Mouse (Mus musculus) central nervous system, embryonic 14 days (tissue): ENCODE data around the gene Nfs1. TPM values are rescaled to one million over a fixed set of nuclear protein-coding genes. Genes with fewer than 3 reads are reported as not detected.

Source experiments
- polyA plus RNA-seq: library from polyadenylated mRNA; depleted of rRNA; stranded (reverse); fragments of >200 nt; gene quantifications from 2 replicates; pipeline ENCODE4 v1.2.3, GENCODE M21; 2012; rRNA removed

The Nfs1 gene
- 31.2 and 36.0 TPM in 2 replicates for polyA plus RNA-seq

DNA sequence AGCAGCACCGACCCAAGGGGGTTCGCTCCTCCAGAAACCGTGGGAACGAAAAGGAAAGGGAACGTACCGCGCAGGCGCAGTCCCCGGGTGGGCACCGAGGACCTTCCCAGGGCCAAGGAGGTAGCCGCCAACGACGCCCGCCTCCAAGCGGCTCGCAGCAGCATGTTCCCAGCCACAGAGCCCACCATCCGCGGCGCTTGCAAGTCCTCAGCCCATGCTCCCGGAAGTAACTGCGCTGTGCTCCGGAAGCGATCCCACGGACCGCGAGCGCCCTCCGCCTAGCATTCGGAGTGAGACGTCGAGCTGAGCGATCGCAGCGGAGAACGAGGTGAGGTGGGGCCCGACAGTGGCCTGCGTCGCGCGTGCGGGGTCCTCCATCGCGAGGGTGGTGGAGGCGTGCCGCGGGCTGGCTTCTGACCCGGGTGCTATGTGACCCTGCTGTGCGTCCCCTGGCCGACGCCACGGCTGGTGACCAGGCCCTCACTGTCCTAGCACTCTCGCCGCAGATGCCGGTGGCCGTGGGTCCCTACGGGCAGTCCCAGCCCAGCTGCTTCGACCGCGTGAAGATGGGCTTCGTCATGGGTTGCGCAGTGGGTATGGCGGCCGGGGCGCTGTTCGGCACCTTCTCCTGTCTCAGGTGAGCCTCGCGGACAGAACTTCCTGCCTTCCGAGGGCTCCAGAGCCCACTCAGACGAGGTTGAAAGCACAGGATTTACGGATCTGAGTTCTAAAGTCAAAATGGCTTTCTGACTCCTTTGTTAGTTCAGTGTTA is at the start of gene Nfs1, which contains the start of gene Romo1:
TSS of gene Nfs1 (minus strand) at position 234 of the 772 bp plus-strand sequence.
TSS of gene Romo1 (plus strand) at position 87 of the 772 bp plus-strand sequence.

DNA sequence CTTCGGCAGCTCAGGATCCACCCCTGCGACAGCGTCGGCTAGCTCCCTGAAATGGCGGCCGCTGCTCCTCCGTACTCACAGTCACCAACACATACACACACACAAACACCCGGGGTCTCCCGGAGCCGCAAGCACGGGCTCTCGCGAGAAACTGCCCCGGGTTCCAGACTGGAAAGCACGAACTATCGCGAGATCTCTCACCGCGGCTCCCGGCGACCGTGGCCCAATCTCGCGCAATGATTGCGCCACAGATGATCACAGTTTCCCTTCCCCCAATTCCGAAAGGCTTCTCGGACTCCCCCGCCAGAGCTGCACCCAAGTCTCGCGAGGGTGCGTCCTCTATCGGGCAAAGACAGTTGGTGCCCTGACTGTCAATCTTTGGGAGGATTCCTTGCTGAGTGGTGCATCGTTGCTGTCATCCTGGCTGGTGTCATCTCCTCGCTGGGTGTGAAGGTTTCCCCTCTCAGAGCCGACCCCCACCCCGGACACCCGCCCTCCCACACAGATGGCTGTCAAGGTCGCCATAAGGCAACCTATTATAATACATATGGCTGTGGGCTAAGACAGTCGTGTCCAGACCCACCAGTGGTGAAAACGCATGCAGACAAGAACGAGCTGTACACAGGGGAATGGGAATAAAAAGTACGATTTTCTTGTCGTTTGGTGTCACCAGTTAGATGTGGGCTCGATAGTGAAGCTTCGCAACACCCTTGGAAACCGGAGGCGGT is 36.3 kb upstream of the Nfs1 start, which contains the start of gene Rbm39:
TSS of gene Rbm39 (minus strand) at position 145 of the 728 bp plus-strand sequence.

GRCm38 (mm10) chr2:156126992-156127391 is 17.0 kb downstream of the Nfs1 start, which contains the start of gene Gm28036:
TSS of gene Gm28036 (minus strand) at chr2:156127092.

GRCm38 (mm10) chr2:156111358-156112079 is 32.5 kb downstream of the Nfs1 start, which contains the start of the genes Cpne1 and Rbm12:
TSS of gene Cpne1 (minus strand) at chr2:156111965.
TSS of gene Rbm12 (minus strand) at chr2:156111978.

Other genes starting within 250 kb of the Nfs1 start
- 48.4 and 50.8 TPM in 2 replicates for gene Uqcc1, start 213.9 kb downstream of the Nfs1 start, polyA plus RNA-seq
- gene Gm15557, start 203.5 kb downstream of the Nfs1 start, polyA plus RNA-seq, result not detected in 2 replicates
- gene Gdf5, start 198.8 kb downstream of the Nfs1 start, polyA plus RNA-seq, result 1.2 and 2.2 TPM in 2 replicates
- 23.8 and 26.5 TPM in 2 replicates for gene Cep250, start 187.7 kb downstream of the Nfs1 start, polyA plus RNA-seq
- gene 6430550D23Rik, start 136.2 kb downstream of the Nfs1 start, polyA plus RNA-seq, result 3.9 and 4.1 TPM in 2 replicates
- 364 and 378 TPM in 2 replicates for gene Ergic3, start 136.1 kb downstream of the Nfs1 start, polyA plus RNA-seq
- 0.05 TPM in 2 replicates for gene Fer1l4, start 91.2 kb downstream of the Nfs1 start, polyA plus RNA-seq
- gene Spag4, start 79.0 kb downstream of the Nfs1 start, polyA plus RNA-seq, result 9.0 and 11.0 TPM in 2 replicates
- 72.3 and 85.1 TPM in 2 replicates for gene Cpne1, start 32.2 kb downstream of the Nfs1 start, polyA plus RNA-seq
- 25.2 and 25.7 TPM in 2 replicates for gene Rbm12, start 32.2 kb downstream of the Nfs1 start, polyA plus RNA-seq
- gene Gm28036, start 17.1 kb downstream of the Nfs1 start, polyA plus RNA-seq, result 12.9 and 13.2 TPM in 2 replicates
- gene Romo1, start 147 bp downstream of the Nfs1 start, polyA plus RNA-seq, result 400 and 406 TPM in 2 replicates
- gene Rbm39, start 36.1 kb upstream of the Nfs1 start, polyA plus RNA-seq, result 194 and 214 TPM in 2 replicates
- gene Phf20, start 52.3 kb upstream of the Nfs1 start, polyA plus RNA-seq, result 26.2 and 28.2 TPM in 2 replicates
- 4.8 and 5.8 TPM in 2 replicates for gene Cnbd2, start 168.1 kb upstream of the Nfs1 start, polyA plus RNA-seq
- 109 and 118 TPM in 2 replicates for gene Scand1, start 168.5 kb upstream of the Nfs1 start, polyA plus RNA-seq